Mouse (Mus musculus) brown adipose tissue, adult 24 weeks (tissue): ENCODE data around the gene Synrg. TPM values are rescaled to one million over a fixed set of nuclear protein-coding genes. Genes with fewer than 3 reads are reported as not detected.

Experiments
- H3K27ac ChIP-seq: fragments of 200-500 bp; replicated peaks from 2 replicates; pipeline ENCODE4 v1.5.1; 2012; ENCODE audit warnings: low read depth, mild to moderate bottlenecking, low read length
- H3K4me1 ChIP-seq: fragments of 200-500 bp; 2 replicates; pipeline ENCODE4 v1.6.1; 2012; ENCODE audit warnings: low read length, mixed read lengths; ENCODE audit not compliant: control insufficient read depth, insufficient read depth, insufficient read length
- H3K4me3 ChIP-seq: fragments of 200-500 bp; 2 replicates; pipeline ENCODE4 v1.5.1; 2012; ENCODE audit warnings: low read depth, mild to moderate bottlenecking, low read length, moderate library complexity; ENCODE audit not compliant: insufficient read depth
- polyA plus RNA-seq: library from polyadenylated mRNA; stranded (reverse); fragments of >200 nt; gene quantifications from 2 replicates; pipeline ENCODE4 v1.2.4, GENCODE M21; 2012; ENCODE audit not compliant: missing spikeins, insufficient read depth, insufficient read length

Synrg gene
- polyA plus RNA-seq, result 13.4 and 20.3 TPM in 2 replicates

- Histone ChIP-seq H3K4me1 (no peaks in the 10 kb centered on the region; the same call in 1 of the 2 replicates), H3K4me3 (peak within 1 kb of the TSS; percentile 89), H3K27ac (0 out of 2 replicates have a peak within 1 kb of the TSS, but pooled peaks have one; percentile 34)
Measured at GRCm38 (mm10) chr11:83963991-83964921, at the start of gene Synrg. TSS of gene Synrg (plus strand) at chr11:83964428.

DNA sequence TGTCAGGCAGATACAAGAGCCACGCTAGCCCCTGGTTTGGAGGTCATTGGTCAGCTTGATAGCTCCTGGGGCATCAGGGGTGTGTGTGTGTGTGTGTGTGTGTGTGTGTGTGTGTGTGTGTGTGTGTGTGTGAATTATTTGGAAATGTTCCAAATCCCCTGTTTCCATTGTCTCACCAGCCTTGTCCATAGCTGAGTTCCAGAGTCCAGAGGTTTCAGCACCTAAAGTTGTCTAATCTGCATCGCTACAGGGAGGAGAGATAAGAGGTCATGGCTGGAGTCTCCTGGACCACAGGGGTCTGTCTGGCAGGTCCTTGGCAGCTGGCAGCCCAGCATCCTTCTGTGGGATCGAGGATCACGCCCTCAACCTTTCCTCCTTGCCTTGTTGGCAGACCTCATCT, 49.7 kb upstream of the Synrg start:
- Histone ChIP-seq H3K4me1 (no peaks in the 10 kb centered on the region), H3K4me3 (no peak overlapping the region), H3K27ac (no peak overlapping the region)

DNA sequence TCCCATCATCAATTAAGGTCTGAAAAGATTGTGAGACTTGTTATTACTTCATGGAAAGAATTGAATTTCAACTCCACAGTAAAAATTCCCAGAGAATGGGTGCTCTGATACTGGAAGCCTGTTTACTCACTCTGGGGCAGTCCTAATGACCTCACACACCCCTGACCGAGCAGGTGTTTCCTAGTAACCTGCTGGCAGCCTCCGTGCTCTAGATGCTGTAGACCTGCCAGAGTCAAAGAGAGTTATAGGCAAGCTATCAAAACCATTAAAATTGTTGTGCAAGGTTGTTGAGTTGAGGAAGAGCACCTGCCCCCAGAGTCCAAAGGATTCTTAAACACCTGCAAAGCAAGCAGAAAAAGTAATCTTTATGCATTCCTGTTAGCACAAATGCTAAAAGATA, 41.6 kb upstream of the Synrg start:
- H3K4me1 ChIP-seq, result no peaks in the 10 kb centered on the region
- H3K4me3 ChIP-seq, result no peak overlapping the region
- H3K27ac ChIP-seq, result no peak overlapping the region

- H3K4me1 ChIP-seq, result no peaks in the 10 kb centered on the region
- H3K27ac ChIP-seq, result no peak overlapping the region
- H3K4me3 ChIP-seq, result no peak overlapping the region
Measured at GRCm38 (mm10) chr11:83927097-83927496, 37.1 kb upstream of the Synrg start.

GRCm38 (mm10) chr11:83932506-83933106, 31.6 kb upstream of the Synrg start:
- Histone ChIP-seq H3K4me3 (no peak overlapping the region), H3K27ac (no peak overlapping the region), H3K4me1 (no peaks in the 10 kb centered on the region)

- Histone ChIP-seq H3K27ac (no peak overlapping the region), H3K4me1 (no peaks in the 10 kb centered on the region), H3K4me3 (no peak overlapping the region)
Measured at GRCm38 (mm10) chr11:83933376-83933775, 30.9 kb upstream of the Synrg start.

DNA sequence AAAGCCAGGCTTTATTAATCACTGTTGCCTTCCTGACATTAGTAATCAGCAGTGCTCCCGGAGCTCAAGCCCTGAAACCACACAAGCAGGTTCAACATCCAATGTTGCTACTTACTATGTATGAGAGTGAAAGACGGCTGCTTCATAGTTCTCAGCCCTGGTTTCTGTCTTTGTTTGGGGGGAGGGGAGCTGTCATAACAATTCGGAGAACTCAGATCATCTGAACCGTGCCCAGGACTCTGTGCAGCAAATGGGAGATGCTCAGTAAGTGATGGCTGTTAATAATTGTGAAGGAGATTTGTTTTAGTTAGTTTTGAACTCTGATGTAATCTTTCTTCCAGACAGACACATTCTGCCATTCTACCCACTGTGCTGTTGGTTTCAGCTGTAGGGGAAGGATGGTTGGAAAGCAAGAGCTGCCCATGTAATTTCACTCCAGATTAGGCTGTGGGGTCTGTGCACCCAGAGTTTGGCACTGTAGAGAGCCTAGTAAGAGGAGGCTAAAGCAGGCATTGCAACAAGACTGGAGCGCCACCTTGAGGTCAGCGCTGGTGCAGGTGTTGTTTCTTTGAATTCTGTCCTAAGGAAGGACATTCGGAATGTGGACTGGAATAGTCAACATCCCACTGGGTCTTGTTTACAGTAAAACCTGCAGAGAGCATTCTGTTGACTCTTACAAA, 28.1 kb upstream of the Synrg start:
- Histone ChIP-seq H3K27ac (no peak overlapping the region), H3K4me3 (no peak overlapping the region)

GRCm38 (mm10) chr11:83938556-83938955, 25.7 kb upstream of the Synrg start:
- Histone ChIP-seq H3K4me1 (peaks cover 3% of the 10 kb centered on the region; the same call in 1 of the 2 replicates), H3K4me3 (no peak overlapping the region), H3K27ac (no peak overlapping the region)

More for the DNA sequence above, 28.1 kb upstream of the Synrg start:
- no peaks in the 10 kb centered on the region for H3K4me1 ChIP-seq

DNA sequence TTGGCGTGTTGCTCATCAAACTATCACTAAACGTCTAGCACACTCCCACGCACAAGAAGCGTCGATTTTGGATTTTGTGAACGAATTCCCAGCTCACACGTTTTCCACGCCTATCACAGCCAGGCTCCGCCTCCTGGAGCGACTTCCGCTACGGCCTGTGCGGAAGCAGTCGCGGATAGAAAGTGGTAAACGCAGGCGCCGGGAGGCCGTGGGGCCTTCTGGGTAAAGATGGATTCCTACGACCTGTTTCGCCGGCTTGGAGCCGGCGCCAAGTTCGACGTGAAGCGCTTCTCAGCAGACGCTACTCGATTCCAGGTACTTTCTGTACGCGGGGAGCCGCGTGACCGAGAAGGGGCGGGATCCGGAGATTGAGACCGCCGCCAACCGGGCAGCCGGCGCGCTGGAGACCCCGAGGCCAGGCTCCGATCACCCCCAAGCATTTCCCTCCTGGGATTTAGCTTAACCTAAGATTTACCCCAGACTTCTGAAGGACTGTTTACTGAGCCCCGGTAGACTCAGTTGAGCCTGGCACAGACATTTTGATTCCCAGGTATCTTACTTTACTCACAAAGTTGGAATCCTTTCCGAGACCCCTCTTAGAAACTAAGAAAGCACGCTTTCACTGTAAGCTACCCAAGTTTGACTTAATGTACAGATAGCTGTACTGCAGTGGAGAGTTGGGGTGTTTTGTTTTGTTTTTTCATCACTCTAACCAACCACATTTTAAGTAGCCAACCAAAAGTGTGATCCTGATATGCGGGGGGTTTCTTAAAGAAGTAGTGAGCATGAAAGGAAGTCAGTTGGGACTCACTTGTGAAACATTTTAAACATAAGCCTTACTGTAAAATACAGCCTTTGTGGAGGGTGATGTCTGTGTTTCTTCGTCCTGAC, 22.0 kb upstream of the Synrg start, which contains the start of gene Ddx52:
Gene Ddx52, plus strand, starts transcription at position 113 of the 891 bp plus-strand sequence.
- Histone ChIP-seq H3K4me3 (peak within 1 kb of the TSS; percentile 94), H3K27ac (peak within 1 kb of the TSS; percentile 58), H3K4me1 (peaks cover 3% of the 10 kb centered on the region; the same call in 1 of the 2 replicates)

GRCm38 (mm10) chr11:83956822-83957221, 7.4 kb upstream of the Synrg start:
- H3K27ac ChIP-seq, result no peak overlapping the region
- H3K4me3 ChIP-seq, result no peak overlapping the region
- no peaks in the 10 kb centered on the region for H3K4me1 ChIP-seq

DNA sequence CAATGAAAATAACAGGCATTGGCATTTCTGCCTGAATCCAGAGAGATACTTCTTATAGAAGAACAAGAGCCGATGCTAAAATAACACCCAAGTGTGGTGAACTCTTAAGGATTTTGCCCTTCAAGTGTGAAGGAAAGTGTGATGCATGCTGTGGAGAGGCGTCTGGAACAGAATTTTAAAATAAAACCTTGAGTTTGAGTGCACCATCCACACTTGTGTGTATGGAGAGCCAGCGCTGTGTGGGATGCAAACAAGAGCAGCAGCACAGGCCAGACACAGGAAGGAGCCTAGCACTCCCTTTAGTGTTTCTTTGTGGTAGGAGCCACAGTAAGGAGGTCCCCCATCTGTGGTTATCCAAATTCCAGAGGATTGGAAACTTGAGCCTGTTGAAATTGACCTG, 2.2 kb upstream of the Synrg start:
- Histone ChIP-seq H3K4me1 (no peaks in the 10 kb centered on the region), H3K4me3 (no peak overlapping the region), H3K27ac (no peak overlapping the region)

GRCm38 (mm10) chr11:83967436-83968204, 3.4 kb downstream of the Synrg start:
- H3K4me3 ChIP-seq, result no peak overlapping the region

DNA sequence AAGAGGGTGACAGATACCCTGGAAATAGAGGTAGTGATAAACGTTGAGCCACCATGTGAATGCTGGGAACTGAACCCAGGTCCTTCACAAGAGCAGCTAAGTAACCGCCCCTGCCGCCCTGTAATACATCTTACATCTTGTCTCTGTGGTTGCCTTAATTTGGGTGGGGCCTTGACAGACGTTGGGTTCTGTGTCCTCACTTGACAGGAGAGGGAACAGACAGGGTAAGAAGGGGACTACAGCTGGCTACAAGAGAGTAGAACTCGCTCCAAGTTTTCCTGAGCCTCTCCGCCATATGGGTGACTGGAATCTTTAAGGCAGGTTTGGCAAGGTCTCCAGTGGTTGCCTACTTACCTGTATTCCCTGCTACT, 4.0 kb downstream of the Synrg start:
- H3K4me1 ChIP-seq, result no peaks in the 10 kb centered on the region; the same call in 1 of the 2 replicates
- no peak overlapping the region for H3K4me3 ChIP-seq
- H3K27ac ChIP-seq, result no peak overlapping the region

More at GRCm38 (mm10) chr11:83967436-83968204, 3.4 kb downstream of the Synrg start:
- Histone ChIP-seq H3K27ac (no peak overlapping the region), H3K4me1 (no peaks in the 10 kb centered on the region; the same call in 1 of the 2 replicates)

GRCm38 (mm10) chr11:83969040-83969439, 4.8 kb downstream of the Synrg start:
- Histone ChIP-seq H3K27ac (no peak overlapping the region), H3K4me3 (no peak overlapping the region), H3K4me1 (no peaks in the 10 kb centered on the region; the same call in 1 of the 2 replicates)
